Mouse (Mus musculus) frontal cortex, adult 2 months (tissue): Measurements from ENCODE around the gene Gpr3. TPM values are rescaled to one million over a fixed set of nuclear protein-coding genes. Genes with fewer than 3 reads are reported as not detected.
A peak's percentile ranks its signal among the peaks of the same experiment; 100 is the strongest.

Experiments
- DNase-seq, 2 experiments: peaks; one replicate each; pipeline ENCODE4 v3.0.0; 2022; ENCODE audit warnings: low spot score in 1 of 2; ENCODE audit errors: extremely low spot score in 1 of 2
- polyA plus RNA-seq: library from polyadenylated mRNA; depleted of rRNA; stranded (reverse); fragments of >200 nt; gene quantifications from 2 replicates; pipeline ENCODE4 v1.2.3, GENCODE M21; 2012

Gene Gpr3
- polyA plus RNA-seq, 1 experiment = 8.9 TPM

DNA sequence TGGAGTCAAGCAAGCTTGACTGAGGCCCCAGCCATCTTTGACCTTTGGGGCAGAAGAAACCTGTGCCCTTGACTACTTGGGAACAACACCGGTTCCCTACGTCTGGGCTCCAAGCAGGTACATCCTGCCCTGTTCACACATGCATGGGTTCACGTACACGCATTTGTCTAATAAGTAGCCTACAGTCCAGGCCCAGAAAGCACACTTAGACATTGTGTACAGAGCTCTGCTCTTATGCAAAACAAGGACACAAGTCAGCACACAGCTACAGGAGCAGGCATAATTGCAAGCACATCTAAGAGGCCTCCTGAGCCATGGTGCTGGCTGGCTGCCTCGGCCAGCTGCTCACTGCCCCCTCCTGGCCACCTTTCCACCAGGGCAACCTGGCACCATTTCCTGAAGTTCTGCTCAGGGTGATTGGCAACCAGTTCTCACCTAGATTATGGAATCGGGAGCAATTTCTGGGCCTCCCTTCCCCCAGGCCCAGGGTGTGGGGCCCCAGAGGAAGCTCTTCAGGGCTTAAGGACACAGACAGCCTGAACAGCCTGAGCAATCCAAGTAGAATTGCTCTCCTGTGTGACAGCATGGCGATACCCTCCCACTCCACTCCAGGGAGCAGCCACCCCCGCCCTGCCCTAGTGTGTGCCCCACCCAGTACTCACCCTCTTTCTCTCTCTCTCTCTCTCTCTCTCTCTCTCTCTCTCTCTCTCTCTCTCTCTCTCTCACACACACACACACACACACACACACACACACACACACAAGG lies 11.1 kb downstream of the Gpr3 start:
- DNase-seq = no peak

DNA sequence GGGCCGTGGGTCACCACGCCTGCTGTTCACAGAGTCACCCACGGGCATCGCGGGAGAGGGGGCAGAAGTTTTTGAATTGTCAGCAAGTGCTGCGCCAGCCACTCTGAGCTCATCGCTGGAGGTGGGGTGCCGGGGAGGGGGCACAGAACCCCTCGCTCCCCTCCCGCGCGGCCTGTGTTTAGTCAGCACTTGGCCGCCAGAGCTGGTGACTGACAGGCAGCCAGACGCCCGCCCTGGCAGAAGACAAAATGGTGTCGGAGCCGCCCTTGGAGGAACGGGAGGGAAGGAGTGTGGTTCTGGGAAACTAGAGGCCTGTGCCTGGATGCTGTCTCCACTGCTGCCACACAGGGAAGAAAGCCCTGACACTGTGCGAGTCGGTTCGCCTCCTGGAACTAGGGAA lies 12.0 kb downstream of the Gpr3 start:
- DNase-seq = peak in 1 of 2 experiments; percentile 76

DNA sequence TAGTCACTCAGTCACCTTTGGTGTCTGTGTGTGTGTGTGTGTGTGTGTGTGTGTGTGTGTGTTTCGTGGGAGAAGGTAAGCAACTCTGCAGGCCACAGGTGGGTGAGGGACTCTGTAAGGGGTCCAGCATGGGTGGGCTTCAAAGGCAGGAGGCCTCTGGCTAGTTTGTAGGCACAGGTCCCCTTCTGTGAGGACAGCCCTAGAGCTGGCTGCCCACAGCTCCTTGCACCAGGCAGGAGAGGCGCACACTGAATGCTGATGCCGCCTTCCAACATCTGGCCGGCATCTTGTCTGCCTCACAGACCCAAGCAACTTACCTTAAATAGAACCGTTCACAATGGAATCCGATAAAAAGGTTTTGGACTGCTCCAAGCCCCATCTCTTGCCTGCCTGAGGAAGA lies 12.6 kb downstream of the Gpr3 start:
- DNase-seq = no peak

DNA sequence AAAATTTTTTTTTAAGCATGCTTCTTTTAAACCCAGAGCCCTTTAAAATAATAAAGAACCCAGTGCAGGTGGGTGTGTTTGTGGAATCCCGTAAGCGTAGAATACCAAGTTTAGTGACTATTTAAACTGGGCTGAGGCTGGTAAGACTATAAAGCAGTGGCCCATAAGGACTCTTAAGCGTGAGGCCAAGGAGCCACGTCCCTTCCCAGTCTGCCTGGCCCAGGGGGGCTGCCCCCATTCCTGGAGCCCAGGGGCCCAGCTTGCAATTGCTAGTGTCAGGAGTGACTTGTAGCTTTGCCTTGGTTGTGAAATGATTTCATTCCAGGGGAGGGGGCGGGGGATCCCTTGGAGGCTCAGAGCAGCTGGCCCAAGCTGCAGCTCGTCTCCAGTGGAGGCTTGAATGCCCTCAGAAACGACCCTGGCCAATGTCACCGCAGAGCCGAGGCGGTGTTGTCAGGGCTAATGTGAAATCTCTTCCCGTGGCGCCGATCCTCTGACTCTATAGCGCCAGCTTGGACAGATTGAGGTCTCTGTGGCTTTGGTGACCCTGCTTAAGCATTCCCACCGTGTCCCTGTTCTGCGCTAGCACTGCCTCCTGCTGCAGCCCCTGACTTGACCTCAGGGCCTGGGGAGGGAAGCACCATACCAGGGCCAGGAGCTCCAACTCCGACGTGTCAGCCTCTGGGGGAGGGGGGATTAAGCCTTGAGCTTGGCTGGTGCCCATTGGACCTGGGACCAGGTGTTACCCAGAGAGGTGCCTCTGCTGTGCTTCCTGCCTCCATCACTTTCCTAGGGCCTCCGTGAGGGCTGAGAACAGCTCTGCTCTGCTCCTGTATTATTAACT lies 13.8 kb downstream of the Gpr3 start:
- DNase-seq = no peak

DNA sequence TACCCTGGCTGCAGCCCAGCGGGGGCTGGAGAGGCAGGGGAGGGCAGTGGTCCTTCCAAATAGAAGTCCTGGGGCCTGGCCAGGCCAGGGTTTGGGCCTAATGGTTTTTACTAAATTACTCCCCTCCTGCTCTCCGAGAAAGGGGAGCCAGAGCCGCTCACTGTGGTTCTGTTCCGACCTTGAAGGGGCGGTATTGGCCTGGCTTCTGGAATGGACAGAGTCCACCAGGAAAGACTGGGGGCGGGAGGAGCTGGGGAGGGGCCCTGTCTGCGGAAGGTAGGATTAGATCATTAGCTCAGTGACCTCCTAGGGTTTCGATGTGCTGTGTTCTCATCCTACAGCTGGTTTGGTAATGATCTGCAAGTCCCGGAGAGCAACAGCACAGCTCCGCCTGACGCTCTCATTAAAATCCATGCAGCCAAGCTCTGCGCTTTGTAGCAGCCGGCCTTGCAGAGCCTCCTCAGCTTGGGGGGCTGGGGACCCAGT lies 14.5 kb downstream of the Gpr3 start:
- no peak for DNase-seq

DNA sequence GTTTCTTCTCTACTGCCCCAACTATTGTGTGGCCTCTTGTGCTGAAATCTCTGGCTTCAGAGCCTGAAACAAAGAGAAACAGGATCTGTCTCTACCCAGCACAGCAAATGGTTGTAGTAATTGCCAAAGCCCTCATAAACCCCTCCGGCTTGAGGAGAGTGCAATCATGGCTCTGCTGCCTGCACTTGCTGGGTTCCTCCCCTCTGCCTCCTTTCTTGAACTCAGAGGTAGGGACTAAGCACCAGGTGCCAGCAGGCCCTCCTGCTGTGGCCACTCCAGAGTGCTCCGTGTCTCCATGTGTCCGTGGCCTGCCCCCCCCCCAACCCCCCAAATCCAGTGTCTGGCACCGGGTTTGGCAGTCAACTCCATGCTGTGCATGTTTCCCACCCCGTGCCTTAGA lies 15.0 kb downstream of the Gpr3 start:
- no peak for DNase-seq

DNA sequence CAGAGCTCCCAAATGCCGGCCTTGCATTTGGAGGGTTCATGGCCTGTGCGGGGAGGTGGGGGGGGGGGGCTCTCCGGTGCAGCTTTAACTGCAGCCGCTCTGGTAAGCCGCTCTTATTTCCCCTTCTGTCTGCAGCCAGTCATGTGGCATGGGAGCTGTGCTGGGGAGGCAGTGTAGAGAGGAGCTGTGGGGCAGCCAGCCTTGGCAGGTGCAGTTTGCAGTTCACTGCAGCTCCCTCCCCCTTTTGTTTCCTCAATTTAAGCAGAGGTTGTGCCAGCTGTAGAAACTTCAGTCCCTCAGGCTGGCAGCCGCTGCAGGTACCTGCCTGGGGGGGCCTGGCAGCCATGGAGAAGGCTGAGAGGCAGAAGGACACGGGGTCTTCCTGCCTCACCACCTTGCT lies 15.5 kb downstream of the Gpr3 start:
- DNase-seq = no peak

DNA sequence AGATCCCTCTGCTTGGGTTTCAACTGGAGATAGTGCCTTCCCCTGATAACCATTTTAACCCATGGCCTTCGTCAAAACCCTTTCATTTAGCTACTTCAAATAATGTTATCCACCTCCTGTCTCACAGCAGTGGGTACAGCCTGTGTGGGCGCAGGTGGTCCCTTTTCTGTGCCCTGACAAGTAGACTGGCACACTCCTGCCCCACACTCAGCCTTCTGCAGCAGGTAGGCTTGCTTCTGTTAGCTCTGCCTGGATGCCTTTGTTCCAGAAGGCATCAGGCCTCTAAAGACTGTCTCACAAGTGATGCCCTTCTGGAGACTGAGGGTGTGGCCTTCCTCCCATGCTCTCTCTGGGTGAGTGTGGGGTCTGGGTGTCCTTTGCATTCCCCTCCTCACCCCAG lies 16.2 kb downstream of the Gpr3 start:
- no peak for DNase-seq

DNA sequence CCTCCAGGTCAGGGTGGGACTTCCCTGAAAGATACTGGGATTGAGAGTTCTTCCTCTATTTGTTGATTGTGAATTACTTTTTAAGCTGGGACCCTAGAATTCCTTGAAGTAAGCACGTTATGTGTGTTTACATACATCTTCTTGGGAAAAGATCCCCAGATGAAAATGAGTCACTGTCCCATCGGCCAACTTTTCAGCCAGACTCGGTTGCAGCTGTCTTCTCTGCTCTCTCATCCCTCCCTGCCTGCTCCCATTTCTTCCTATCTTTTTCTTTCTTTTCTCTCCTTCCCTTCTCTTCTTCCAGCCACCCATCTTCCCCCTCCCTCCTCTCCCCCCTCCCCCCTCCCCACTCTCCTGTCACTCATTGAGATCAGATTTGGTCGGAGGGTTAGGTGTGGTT lies 17.3 kb downstream of the Gpr3 start:
- no peak for DNase-seq

DNA sequence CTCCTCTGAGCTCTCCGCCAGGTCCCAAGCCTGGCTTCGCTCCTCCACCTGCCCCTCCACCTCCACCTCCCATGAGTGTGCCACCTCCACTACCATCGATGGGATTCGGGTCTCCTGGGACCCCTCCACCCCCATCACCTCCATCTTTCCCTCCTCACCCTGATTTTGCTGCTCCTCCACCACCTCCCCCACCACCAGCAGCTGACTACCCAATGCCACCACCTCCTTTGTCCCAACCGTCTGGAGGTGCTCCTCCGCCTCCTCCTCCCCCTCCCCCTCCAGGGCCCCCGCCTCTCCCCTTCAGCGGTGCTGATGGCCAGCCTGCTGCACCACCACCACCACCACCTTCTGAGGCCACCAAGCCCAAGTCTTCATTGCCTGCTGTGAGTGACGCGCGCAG lies 17.9 kb downstream of the Gpr3 start:
- DNase-seq = no peak

DNA sequence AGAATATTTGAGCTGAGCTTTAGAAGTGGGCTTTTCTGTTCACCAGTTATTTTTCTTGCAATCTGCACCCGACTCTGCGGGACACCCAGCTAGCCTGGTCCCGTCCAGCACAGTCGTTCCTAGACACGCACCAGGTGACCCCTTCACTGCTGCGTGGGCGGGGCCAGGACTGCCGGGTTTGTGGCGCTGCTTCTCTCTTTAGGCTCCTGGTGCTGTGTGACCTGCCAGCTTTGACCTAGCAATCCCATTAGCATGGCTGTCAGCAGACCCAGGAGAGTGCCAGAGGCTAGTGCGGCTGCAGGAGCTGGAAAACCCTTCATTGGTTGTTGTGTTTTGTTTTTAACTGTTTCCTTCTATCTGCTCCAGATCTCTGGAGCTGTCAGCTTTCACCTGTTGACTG lies 22.9 kb downstream of the Gpr3 start:
- DNase-seq = no peak

DNA sequence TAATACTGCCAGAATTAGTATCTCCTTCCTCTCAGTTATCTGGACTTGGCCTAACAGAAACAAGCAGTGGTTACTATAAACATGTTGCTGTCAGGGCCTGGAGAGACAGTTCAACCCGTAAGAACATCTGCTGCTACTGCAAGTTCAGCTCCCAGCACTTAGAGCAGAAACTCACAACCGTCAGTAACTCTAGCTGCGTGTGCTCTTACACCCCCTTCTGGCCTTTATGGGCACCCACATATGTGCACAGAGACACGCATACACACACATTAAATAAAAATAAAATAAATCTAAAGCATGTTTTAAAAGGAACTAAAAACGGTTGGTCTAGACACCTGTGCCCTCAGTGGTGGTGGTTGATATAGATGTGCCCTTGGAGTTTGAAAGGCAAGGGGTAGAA lies 25.5 kb downstream of the Gpr3 start:
- DNase-seq = no peak

DNA sequence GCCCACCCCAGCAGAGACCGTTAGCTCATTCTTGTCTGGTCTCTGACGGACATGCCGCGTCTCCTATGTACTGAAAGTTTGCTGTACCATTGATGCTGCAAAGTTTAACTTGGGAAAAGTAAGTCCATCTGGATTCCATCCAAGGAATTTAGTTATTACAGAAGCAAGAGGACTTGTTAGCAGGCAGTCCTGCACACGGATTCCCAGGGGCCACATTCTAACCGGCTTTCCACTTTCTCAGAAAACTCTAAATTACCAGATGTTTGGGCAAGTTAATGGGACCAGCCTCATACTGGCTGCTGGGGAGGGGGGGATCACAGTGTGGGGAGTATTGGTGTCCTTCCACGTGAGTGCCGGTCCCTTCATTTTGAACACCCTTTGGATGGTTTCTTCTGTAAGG lies 26.4 kb downstream of the Gpr3 start:
- DNase-seq = no peak

DNA sequence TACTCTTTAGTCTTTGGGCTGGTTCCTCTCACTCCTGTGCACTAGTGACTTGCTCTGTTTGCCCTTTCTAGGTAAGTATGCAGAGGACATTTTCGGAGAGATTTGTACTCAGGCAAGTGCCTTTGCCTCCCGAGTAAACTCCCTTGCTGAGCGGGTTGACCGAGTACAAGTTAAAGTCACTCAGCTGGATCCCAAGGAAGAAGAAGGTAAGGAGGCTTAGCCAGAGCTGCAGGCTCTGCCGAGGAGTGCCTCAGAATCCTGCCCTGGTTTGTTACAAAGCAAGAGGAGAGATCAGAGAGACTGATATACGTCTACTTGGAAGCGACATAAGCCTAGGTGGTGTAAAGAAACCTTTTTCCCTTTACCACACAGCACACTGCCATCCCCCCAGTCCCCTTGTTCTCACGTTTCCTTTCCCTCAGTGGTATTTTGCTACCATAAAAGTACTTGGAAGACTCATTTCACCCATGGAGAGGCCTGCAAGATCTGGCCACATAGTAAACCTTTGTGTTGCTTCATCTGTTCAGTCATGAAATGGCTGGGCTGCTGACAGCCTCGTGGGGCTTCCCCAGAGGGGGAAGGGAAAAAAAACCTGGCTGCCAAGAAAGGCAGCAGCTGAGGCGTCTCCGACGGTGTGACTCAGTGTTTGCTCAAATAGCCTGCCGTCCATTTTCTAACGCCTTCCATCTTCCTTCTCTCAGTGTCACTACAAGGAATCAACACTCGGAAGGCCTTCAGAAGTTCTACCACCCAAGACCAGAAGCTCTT lies 27.3 kb downstream of the Gpr3 start:
- no peak for DNase-seq

DNA sequence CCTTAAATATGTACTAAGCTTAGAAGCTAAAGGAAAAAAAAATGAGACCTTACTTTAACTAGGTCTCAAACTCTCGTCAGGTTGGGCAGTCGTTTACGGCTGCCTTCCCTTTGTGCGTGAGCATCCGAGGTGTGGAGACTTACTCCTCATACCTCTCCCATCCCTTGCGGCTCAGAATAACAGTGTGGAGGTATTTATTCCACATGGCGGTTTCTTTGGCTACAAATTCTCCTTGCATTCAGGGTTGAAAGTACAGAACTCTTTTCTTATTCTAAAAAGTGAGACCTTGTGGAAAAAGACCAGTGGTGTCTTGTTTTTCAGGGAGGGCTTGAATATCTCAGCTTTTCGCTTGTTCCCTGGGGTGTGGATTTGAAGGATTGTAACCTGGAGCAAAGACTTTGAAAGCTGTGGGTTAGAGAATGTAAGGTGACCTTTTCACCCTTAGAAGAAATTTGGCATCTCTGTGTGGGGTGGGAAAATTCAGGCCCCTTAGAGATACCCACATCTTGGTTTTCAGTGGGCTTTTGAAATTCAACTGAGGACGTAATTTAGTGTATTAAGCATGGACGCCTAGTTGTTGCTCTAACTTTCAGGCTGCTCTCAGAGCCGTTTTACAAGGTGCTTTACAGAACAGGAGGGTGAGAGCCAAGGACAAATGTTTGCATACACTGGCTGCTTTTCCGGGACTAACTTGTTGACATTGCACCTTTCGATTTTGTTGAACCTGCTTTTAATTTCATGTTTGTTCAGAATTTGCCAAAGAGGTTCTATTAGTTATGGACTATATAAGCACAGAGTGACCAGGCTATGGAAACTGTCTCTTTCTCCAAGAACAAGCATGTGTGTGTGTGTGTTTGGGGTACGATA lies 28.1 kb downstream of the Gpr3 start:
- no peak for DNase-seq

DNA sequence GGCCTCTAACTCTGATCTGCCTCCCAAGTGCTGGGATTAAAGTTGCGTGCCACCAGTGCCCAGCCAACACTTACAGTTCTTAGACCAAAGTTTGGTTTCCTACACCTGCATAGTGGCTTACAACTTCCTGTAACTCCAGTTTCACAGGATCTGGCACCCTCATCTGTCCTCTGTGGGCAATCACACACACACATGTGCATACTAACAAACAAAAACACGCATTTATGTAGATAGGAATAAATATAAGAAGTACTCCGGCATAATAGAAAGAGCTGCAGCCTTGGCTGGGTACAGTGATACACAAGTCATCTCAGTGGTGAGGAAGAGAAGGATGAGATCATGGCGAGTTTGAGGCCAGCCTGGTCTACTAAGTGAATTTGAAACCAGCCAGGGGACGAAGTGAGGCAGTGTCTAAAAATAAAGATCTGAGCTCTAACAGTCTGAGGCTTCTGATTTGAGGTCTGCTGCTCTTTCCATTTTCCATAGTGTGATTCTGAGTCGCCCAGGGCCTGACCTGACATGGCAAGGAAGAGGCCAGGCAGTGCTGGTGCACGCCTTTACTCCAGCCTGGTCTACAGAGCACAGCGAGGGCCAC lies 29.8 kb downstream of the Gpr3 start:
- no peak for DNase-seq

DNA sequence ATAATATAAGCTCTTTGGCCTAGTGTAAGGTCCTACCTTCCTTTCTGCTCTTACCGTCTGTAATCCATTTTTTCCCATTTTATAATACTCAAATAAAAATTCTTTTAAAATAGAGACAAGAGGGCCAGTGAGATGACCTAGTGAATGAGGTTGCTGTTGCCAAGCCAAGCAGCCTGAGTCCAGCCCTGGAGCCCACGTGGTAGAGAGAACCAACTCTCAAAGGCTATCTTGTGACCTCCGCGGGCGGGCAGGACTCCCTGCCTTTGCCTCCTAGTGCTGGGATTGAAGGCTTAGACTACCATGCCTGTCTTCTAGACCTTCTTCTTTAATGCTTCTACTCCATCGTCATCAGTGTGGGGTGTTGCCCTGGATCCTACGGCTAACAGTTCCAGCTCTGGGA lies 33.1 kb downstream of the Gpr3 start:
- DNase-seq = no peak

DNA sequence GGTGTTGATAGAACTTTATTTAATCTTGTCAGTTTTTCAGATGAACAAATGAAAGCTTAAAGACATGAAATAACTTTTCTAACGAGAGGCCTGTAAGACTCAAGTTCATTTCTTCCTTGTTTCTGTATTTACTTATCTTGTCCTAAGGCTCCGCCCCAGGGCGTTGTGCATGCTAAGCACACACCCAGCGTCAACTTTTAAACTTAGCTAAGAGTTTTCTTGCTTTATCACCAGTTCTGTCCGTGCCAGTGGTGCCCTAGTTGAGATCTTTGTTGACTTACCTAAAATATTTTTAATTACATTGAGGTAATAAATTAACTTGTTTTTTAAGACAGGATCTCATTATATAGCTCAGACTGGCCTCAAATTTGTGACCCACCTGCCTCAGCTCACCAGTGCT lies 34.0 kb downstream of the Gpr3 start:
- DNase-seq = no peak

DNA sequence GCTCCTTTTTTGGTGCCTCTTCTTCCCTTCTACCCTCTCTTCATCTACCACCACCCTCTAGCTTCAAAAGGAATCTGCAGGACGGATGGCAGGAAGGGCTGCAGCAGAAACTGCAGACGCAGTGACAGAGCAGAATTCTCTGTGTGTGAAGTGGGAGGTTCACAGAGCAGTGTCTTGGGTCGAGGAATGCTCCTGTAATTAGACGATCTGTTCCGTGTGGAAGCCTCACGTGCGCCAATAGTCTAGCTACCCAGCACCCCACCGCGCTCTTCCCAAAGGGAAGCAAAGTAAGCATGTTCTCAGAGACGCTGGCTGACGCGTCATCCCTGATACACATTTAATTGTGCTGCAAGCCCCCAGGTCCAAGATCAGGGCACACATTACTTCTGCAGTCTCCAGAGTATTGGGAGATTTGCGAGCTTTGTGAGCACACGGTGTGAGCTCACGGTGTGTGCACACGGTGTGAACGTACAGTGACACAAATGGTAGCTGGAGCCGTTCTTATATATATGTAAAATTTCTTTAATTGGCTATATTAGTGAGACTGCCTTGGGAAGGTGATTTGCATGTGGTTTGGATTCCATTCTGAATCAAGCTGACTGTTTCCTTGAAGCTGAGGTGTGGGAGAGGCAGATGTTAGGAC lies 35.5 kb downstream of the Gpr3 start:
- peak in 1 of 2 experiments; percentile 55 for DNase-seq
